Mouse (Mus musculus) small intestine, adult 2 months (tissue): ENCODE data around the gene Plppr1. TPM values are rescaled to one million over a fixed set of nuclear protein-coding genes. Genes with fewer than 3 reads are reported as not detected.

Experiments used
- H3K27ac ChIP-seq: fragments of 200-500 bp; 2 replicates; pipeline ENCODE4 v1.5.1; 2012; ENCODE audit warnings: low read depth, low read length, control low read depth, inconsistent platforms; ENCODE audit not compliant: insufficient read depth
- H3K27me3 ChIP-seq: fragments of 200-500 bp; 2 replicates; pipeline ENCODE4 v1.6.1; 2012; ENCODE audit warnings: mild to moderate bottlenecking, moderate library complexity, low read length, inconsistent platforms; ENCODE audit not compliant: control insufficient read depth, insufficient read depth
- H3K36me3 ChIP-seq: fragments of 200-500 bp; 2 replicates; pipeline ENCODE4 v1.6.1; 2012; ENCODE audit warnings: mild to moderate bottlenecking, low read length, control low read depth, inconsistent platforms; ENCODE audit not compliant: control insufficient read depth, insufficient read depth
- H3K4me1 ChIP-seq: fragments of 200-500 bp; 2 replicates; pipeline ENCODE4 v1.6.1; 2012; ENCODE audit warnings: low read length, inconsistent platforms, mixed read lengths; ENCODE audit not compliant: control insufficient read depth, insufficient read depth, insufficient read length
- H3K4me3 ChIP-seq: fragments of 200-500 bp; 2 replicates; pipeline ENCODE4 v1.5.1; 2012; ENCODE audit warnings: low read depth, mild to moderate bottlenecking, control low read depth, inconsistent platforms, low read length, moderate library complexity
- CTCF ChIP-seq: fragments of 200-500 bp; IDR thresholded peaks from 2 replicates; pipeline ENCODE4 v1.5.1; 2012; ENCODE audit warnings: low read depth, mild to moderate bottlenecking, control low read depth, inconsistent platforms, low read length, moderate library complexity, mixed read lengths; ENCODE audit not compliant: insufficient replicate concordance, insufficient read length; ENCODE audit errors: extremely low read depth
- POLR2A ChIP-seq: fragments of 200-500 bp; IDR thresholded peaks from 2 replicates; pipeline ENCODE4 v1.6.1; 2012; ENCODE audit warnings: low read depth, mild to moderate bottlenecking, control low read depth, inconsistent platforms, low read length, moderate library complexity
- WGBS: fragments of 180-500 bp; shearing (Covaris S2); methylation state at CpG from one replicate; pipeline ENCODE4 v1.1.7; 2018; 5-methylcytosine and 5-hydroxymethylcytosine counted together
- polyA plus RNA-seq: library from polyadenylated mRNA; depleted of rRNA; stranded (reverse); fragments of >200 nt; gene quantifications from 2 replicates; pipeline ENCODE4 v1.2.3, GENCODE M21; 2012

The Plppr1 gene
- polyA plus RNA-seq, 1 experiment, result 0.06 TPM

DNA sequence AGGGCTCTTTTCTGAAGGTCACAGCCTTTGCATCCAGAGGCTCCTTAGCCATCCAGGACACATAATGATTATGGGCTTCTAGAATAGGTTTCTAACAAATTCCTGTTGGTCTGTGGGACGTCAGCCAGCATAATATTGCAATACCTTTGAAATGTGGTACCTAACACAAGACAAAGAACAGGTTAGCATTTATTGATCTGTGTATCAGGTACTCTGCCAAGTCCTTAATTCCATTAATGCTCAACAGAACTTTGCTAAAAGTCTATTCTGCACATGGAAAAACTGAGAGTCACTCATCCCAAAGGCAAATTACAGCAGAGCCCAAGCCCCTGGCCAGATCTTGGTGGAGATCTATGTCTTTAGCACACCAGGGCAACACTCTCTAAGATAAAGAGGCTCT, 97.7 kb downstream of the Plppr1 start:
- no peak overlapping the region for H3K27ac ChIP-seq
- H3K4me1 ChIP-seq, result no peaks in the 10 kb centered on the region
- no peaks in the 10 kb centered on the region for H3K36me3 ChIP-seq
- no peaks in the 10 kb centered on the region for H3K27me3 ChIP-seq
- no peak overlapping the region for H3K4me3 ChIP-seq
- TF ChIP-seq POLR2A (no peak), CTCF (no peak)
- 49% methylated on average over 1 of the region's 1 CpGs for WGBS

DNA sequence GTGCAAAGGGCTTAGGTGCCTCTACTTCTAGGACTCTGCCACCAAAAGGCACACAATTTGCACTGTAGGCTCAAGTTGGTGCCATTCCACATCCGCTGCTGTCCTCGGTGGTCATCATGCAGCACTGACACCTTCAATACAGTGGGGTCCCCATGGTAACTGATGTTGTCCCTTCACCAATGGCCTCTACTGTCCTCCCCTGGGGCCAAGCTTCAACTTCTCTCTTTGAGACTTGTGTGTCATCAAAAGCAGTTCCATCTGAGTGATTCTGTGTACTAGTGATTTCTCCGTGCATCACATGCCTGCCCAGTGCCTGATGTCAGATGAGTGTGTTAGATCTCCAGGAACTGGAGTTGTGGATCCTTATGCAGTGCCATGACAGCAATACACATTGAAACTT, 104.2 kb downstream of the Plppr1 start:
- H3K27me3 ChIP-seq, result no peaks in the 10 kb centered on the region
- 93% methylated on average over 3 of the region's 3 CpGs for WGBS
- H3K4me1 ChIP-seq, result peaks cover 4% of the 10 kb centered on the region; the same call in 1 of the 2 replicates
- no peak for TF ChIP-seq POLR2A
- no peak for TF ChIP-seq CTCF
- H3K27ac ChIP-seq, result no peak overlapping the region
- H3K36me3 ChIP-seq, result no peaks in the 10 kb centered on the region
- H3K4me3 ChIP-seq, result no peak overlapping the region

DNA sequence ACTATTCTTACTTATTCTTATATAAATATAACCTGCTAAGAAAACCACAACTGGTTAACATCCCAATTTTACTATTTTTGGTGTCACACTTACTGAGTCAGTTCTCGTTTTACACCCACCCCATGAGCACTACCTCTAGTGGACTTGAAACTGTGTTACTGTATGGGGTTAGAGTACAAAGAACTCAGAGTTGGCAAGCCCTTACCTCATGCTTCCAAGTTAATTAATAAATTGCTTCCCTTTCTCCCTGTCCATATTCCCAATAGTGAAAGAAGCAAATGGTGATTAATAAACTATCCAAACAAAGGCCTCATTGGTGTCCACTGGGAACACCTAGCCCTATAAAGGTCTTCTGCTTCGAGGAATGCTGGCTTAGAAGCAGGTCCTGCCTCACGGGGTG, 107.3 kb downstream of the Plppr1 start:
- no peaks in the 10 kb centered on the region for H3K36me3 ChIP-seq
- H3K4me1 ChIP-seq, result peaks cover 4% of the 10 kb centered on the region; the same call in 1 of the 2 replicates
- H3K27me3 ChIP-seq, result no peaks in the 10 kb centered on the region
- H3K4me3 ChIP-seq, result no peak overlapping the region
- TF ChIP-seq CTCF (no peak), POLR2A (no peak)
- WGBS, result 27% methylated on average over 3 of the region's 3 CpGs
- H3K27ac ChIP-seq, result no peak overlapping the region

DNA sequence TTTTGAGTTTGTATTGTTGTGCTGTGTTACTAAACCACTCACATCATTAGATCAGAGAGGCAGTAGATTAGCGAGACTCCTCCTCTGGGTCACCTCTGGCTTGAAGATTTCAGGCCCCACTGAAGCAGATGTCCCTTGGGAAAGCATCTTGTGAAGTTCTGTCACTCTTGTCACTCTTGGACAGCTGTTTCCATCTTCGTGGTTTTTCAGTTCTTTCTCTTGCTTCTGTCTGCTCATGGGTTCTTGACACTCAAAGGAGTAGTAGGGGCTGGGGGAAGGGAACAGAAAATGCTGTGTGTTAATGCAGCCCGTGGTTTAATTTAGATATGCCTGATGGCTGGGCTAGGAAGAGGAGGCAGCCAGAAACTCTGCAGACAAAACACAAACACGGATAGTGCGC, 108.0 kb downstream of the Plppr1 start:
- Histone ChIP-seq H3K27me3 (no peaks in the 10 kb centered on the region), H3K27ac (no peak overlapping the region), H3K36me3 (no peaks in the 10 kb centered on the region), H3K4me1 (peaks cover 4% of the 10 kb centered on the region; the same call in 1 of the 2 replicates), H3K4me3 (no peak overlapping the region)
- 73% methylated on average over 5 of the region's 5 CpGs for WGBS
- TF ChIP-seq CTCF (no peak), POLR2A (no peak)

DNA sequence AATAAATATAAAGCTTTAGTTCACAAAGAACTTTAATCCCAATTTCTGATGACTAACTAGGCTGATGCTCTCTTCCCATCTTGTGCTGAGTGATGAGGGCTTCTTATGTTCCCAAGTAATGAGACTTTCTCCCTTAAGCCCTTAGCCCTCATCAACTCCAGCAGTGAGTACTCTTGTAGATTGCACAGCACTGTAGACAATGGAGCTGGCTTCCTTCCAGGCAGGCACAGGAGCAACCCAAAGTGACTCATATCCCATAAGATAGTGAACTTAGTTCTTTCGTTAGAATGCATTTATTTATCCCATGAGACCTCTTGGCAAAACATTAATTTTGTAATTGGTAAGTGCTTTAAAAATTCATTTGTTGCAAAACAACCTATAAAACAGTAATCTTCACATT, 110.4 kb downstream of the Plppr1 start:
- H3K36me3 ChIP-seq, result no peaks in the 10 kb centered on the region
- no peak for TF ChIP-seq CTCF
- peaks cover 4% of the 10 kb centered on the region; the same call in 1 of the 2 replicates for H3K4me1 ChIP-seq
- no peaks in the 10 kb centered on the region for H3K27me3 ChIP-seq
- 13% methylated on average over 1 of the region's 1 CpGs for WGBS
- H3K27ac ChIP-seq, result no peak overlapping the region
- no peak overlapping the region for H3K4me3 ChIP-seq

DNA sequence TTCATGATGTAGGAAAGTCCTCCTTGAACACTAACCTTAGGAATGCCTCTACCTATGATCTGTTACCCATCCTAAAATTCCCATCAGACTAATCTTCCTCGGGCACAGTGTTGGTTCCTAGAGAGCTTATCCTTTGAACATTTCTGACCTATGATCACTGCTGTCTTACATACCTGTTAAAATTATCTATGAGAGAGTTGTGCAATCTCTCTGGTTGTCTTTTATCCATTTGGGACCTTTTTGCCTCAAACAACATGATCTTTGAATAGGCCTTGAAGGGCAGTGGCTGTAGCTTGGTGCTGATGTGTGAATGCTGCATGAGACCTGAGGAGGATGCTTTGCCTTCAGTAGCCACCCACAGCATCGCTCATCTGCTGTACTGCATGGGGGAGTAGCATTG, 119.0 kb downstream of the Plppr1 start:
- Histone ChIP-seq H3K4me3 (no peak overlapping the region), H3K4me1 (peaks cover 10% of the 10 kb centered on the region; the same call in 1 of the 2 replicates), H3K27me3 (no peaks in the 10 kb centered on the region), H3K27ac (no peak overlapping the region), H3K36me3 (no peaks in the 10 kb centered on the region)
- 60% methylated on average over 2 of the region's 2 CpGs for WGBS
- TF ChIP-seq POLR2A, result no peak
- no peak for TF ChIP-seq CTCF

DNA sequence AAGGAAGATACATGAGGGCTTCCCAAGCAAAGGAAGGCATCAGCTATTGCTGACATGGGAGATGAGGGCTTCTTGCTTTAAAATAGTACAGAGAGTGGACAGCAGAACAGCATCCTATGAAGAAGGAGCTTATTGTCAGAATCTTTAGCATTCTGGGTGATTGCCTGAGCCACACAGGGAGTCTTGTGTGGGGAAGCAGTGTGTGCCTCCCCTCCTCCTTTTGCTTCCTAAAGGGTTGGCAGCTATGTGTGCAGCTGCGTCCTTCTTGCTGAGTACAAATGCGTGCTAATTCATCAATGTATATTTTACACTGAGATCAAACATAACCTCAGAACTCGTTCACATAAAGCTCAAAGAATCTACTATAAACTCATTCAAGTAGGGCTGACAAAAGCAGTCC, 119.8 kb downstream of the Plppr1 start:
- WGBS, result 22% methylated on average over 3 of the region's 3 CpGs
- Histone ChIP-seq H3K36me3 (no peaks in the 10 kb centered on the region), H3K27ac (peak overlapping the region; percentile 45; the same call in 1 of the 2 replicates), H3K27me3 (no peaks in the 10 kb centered on the region), H3K4me3 (no peak overlapping the region), H3K4me1 (peaks cover 10% of the 10 kb centered on the region; the same call in 1 of the 2 replicates)
- TF ChIP-seq POLR2A, result no peak
- no peak for TF ChIP-seq CTCF
